Mouse (Mus musculus): Measurements from ENCODE around the gene Zfp683.

GRCm38 (mm10) chr4:134009709-134010108 is 43.9 kb upstream of the Zfp683 start:
- TF ChIP-seq CTCF (IDR thresholded peaks at IDR 0.05; ENCODE audit: control insufficient read depth, insufficient read depth, insufficient replicate concordance, low read depth, low read length) (no peak), POLR2A (IDR thresholded peaks at IDR 0.05; ENCODE audit: control insufficient read depth, low read depth, low read length) (no peak)

Data from testis, adult 2 months (tissue).